Mouse (Mus musculus): ENCODE data around the gene Mrgpra2b.

GRCm38 (mm10) chr7:47516379-47516778 is 12.3 kb downstream of the Mrgpra2b start:
- TF ChIP-seq CTCF (IDR thresholded peaks at IDR 0.05; ENCODE audit: borderline replicate concordance, insufficient read depth, low read depth, low read length), result no peak
- TF ChIP-seq POLR2A (IDR thresholded peaks at IDR 0.05; ENCODE audit: borderline replicate concordance, insufficient read depth, low read length), result no peak

Measured in cerebellum, adult 2 months (tissue).